Mouse (Mus musculus): ENCODE measurements at regions not wholly inside any gene's neighbourhood (a gene's known extent, or its start where the extent isn't known, plus 50 kb on each side); places are given as distances from the start of the nearest gene placed in this dataset.

GRCm38 (mm10) chr3:143919744-143920143, 285.3 kb downstream of the Lmo4 start:
- Histone ChIP-seq H3K9ac (ENCODE audit: insufficient read depth, low read depth, low read length, poor library complexity, severe bottlenecking) (no peak overlapping the region), H3K27ac (ENCODE audit: insufficient read depth, low read depth, low read length, poor library complexity, severe bottlenecking) (no peak overlapping the region), H3K36me3 (ENCODE audit: control insufficient read depth, insufficient read depth, low read length, poor library complexity, severe bottlenecking) (no peaks in the 10 kb centered on the region), H3K9me3 (ENCODE audit: control insufficient read depth, insufficient read depth, low read depth, low read length) (no peaks in the 10 kb centered on the region), H3K4me1 (ENCODE audit: control insufficient read depth in 2 of 2, insufficient read depth in 2 of 2, low read length in 2 of 2, poor library complexity in 1 of 2) (no peaks in the 10 kb centered on the region), H3K4me3 (ENCODE audit: insufficient read depth in 1 of 2, low read depth in 1 of 2, low read length in 2 of 2, poor library complexity in 1 of 2, severe bottlenecking in 1 of 2) (no peak overlapping the region)
- no peak for TF ChIP-seq HCFC1 (IDR thresholded peaks at IDR 0.05; ENCODE audit: borderline replicate concordance, insufficient read depth, low read length)
- no peak for TF ChIP-seq CHD2 (IDR thresholded peaks at IDR 0.05; ENCODE audit: low read depth, low read length)
- no peak for TF ChIP-seq MAFK (IDR thresholded peaks at IDR 0.05; ENCODE audit: insufficient read depth, low read depth, low read length)
- TF ChIP-seq ZC3H11A (IDR thresholded peaks at IDR 0.05; ENCODE audit: borderline replicate concordance, low read depth, low read length), result no peak
- no peak for TF ChIP-seq ZNF384 (IDR thresholded peaks at IDR 0.05; ENCODE audit: low read depth, low read length)
- DNase-seq (ENCODE audit: low read depth, low spot score), result no peak
- in situ Hi-C loops (cut with MboI; ENCODE audit: low sequenced_read_pairs in 2 of 2, unreplicated experiment in 2 of 2), result no loop called here

- Histone ChIP-seq H3K4me3 (ENCODE audit: insufficient read depth in 1 of 2, low read depth in 1 of 2, low read length in 2 of 2, poor library complexity in 1 of 2, severe bottlenecking in 1 of 2) (no peak overlapping the region), H3K9me3 (ENCODE audit: control insufficient read depth, insufficient read depth, low read depth, low read length) (no peaks in the 10 kb centered on the region), H3K27ac (ENCODE audit: insufficient read depth, low read depth, low read length, poor library complexity, severe bottlenecking) (no peak overlapping the region), H3K9ac (ENCODE audit: insufficient read depth, low read depth, low read length, poor library complexity, severe bottlenecking) (no peak overlapping the region), H3K36me3 (ENCODE audit: control insufficient read depth, insufficient read depth, low read length, poor library complexity, severe bottlenecking) (no peaks in the 10 kb centered on the region), H3K4me1 (ENCODE audit: control insufficient read depth in 2 of 2, insufficient read depth in 2 of 2, low read length in 2 of 2, poor library complexity in 1 of 2) (no peaks in the 10 kb centered on the region)
- TF ChIP-seq HCFC1 (IDR thresholded peaks at IDR 0.05; ENCODE audit: borderline replicate concordance, insufficient read depth, low read length), result no peak
- TF ChIP-seq CHD2 (IDR thresholded peaks at IDR 0.05; ENCODE audit: low read depth, low read length), result no peak
- TF ChIP-seq ZC3H11A (IDR thresholded peaks at IDR 0.05; ENCODE audit: borderline replicate concordance, low read depth, low read length), result no peak
- TF ChIP-seq MAFK (IDR thresholded peaks at IDR 0.05; ENCODE audit: insufficient read depth, low read depth, low read length), result no peak
- TF ChIP-seq ZNF384 (IDR thresholded peaks at IDR 0.05; ENCODE audit: low read depth, low read length), result no peak
- in situ Hi-C loops (cut with MboI; ENCODE audit: low sequenced_read_pairs in 2 of 2, unreplicated experiment in 2 of 2), result no loop called here
- DNase-seq (ENCODE audit: low read depth, low spot score), result no peak
Observed at GRCm38 (mm10) chr3:143914341-143915217, 290.4 kb downstream of the Lmo4 start.

GRCm38 (mm10) chr3:143913044-143913574, 291.9 kb downstream of the Lmo4 start:
- Histone ChIP-seq H3K4me3 (ENCODE audit: insufficient read depth in 1 of 2, low read depth in 1 of 2, low read length in 2 of 2, poor library complexity in 1 of 2, severe bottlenecking in 1 of 2) (no peak overlapping the region), H3K4me1 (ENCODE audit: control insufficient read depth in 2 of 2, insufficient read depth in 2 of 2, low read length in 2 of 2, poor library complexity in 1 of 2) (no peaks in the 10 kb centered on the region), H3K27ac (ENCODE audit: insufficient read depth, low read depth, low read length, poor library complexity, severe bottlenecking) (no peak overlapping the region), H3K9me3 (ENCODE audit: control insufficient read depth, insufficient read depth, low read depth, low read length) (no peaks in the 10 kb centered on the region), H3K9ac (ENCODE audit: insufficient read depth, low read depth, low read length, poor library complexity, severe bottlenecking) (no peak overlapping the region), H3K36me3 (ENCODE audit: control insufficient read depth, insufficient read depth, low read length, poor library complexity, severe bottlenecking) (no peaks in the 10 kb centered on the region)
- no peak for DNase-seq (ENCODE audit: low read depth, low spot score)
- TF ChIP-seq MAFK (IDR thresholded peaks at IDR 0.05; ENCODE audit: insufficient read depth, low read depth, low read length), result no peak
- TF ChIP-seq CHD2 (IDR thresholded peaks at IDR 0.05; ENCODE audit: low read depth, low read length), result no peak
- TF ChIP-seq HCFC1 (IDR thresholded peaks at IDR 0.05; ENCODE audit: borderline replicate concordance, insufficient read depth, low read length), result no peak
- no peak for TF ChIP-seq ZC3H11A (IDR thresholded peaks at IDR 0.05; ENCODE audit: borderline replicate concordance, low read depth, low read length)
- TF ChIP-seq ZNF384 (IDR thresholded peaks at IDR 0.05; ENCODE audit: low read depth, low read length), result no peak
- in situ Hi-C loops (cut with MboI; ENCODE audit: low sequenced_read_pairs in 2 of 2, unreplicated experiment in 2 of 2), result no loop called here

GRCm38 (mm10) chr3:143912433-143912832, 292.6 kb downstream of the Lmo4 start:
- no peak for DNase-seq (ENCODE audit: low read depth, low spot score)
- Histone ChIP-seq H3K9me3 (ENCODE audit: control insufficient read depth, insufficient read depth, low read depth, low read length) (no peaks in the 10 kb centered on the region), H3K9ac (ENCODE audit: insufficient read depth, low read depth, low read length, poor library complexity, severe bottlenecking) (no peak overlapping the region), H3K36me3 (ENCODE audit: control insufficient read depth, insufficient read depth, low read length, poor library complexity, severe bottlenecking) (no peaks in the 10 kb centered on the region), H3K4me1 (ENCODE audit: control insufficient read depth in 2 of 2, insufficient read depth in 2 of 2, low read length in 2 of 2, poor library complexity in 1 of 2) (no peaks in the 10 kb centered on the region), H3K27ac (ENCODE audit: insufficient read depth, low read depth, low read length, poor library complexity, severe bottlenecking) (no peak overlapping the region), H3K4me3 (ENCODE audit: insufficient read depth in 1 of 2, low read depth in 1 of 2, low read length in 2 of 2, poor library complexity in 1 of 2, severe bottlenecking in 1 of 2) (no peak overlapping the region)
- TF ChIP-seq MAFK (IDR thresholded peaks at IDR 0.05; ENCODE audit: insufficient read depth, low read depth, low read length) (no peak), ZNF384 (IDR thresholded peaks at IDR 0.05; ENCODE audit: low read depth, low read length) (no peak), CHD2 (IDR thresholded peaks at IDR 0.05; ENCODE audit: low read depth, low read length) (no peak), ZC3H11A (IDR thresholded peaks at IDR 0.05; ENCODE audit: borderline replicate concordance, low read depth, low read length) (no peak), HCFC1 (IDR thresholded peaks at IDR 0.05; ENCODE audit: borderline replicate concordance, insufficient read depth, low read length) (no peak)
- in situ Hi-C loops (cut with MboI; ENCODE audit: low sequenced_read_pairs in 2 of 2, unreplicated experiment in 2 of 2), result no loop called here
